Mouse (Mus musculus): ENCODE measurements at regions not wholly inside any gene's neighbourhood (a gene's known extent, or its start where the extent isn't known, plus 50 kb on each side); places are given as distances from the start of the nearest gene placed in this dataset.

DNA sequence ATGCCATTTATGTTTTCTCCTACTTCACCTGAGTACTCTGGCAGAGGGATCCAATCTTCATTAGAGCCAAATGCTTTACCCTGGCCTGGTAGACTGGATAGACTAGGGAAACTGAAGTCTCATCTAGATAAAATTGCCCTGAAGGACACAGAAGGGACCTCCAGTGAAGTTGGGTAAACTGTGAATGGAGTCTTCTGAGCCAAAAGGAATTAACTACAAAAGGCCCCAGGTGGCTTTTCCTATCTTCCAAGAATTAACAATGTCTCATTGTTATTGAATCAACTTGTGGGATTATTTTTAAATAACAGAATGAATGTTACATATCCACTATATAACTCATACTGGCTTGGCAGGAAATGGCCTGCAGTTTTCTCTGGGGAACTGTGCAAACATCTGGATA, 390.0 kb upstream of the Nr3c2 start:
- Histone ChIP-seq H3K9ac (ENCODE audit: low read depth, low read length) (no peak overlapping the region), H3K27ac (no peak overlapping the region), H3K4me2 (ENCODE audit: low read length) (no peak overlapping the region), H3K4me3 (replicated peaks; ENCODE audit: low read depth, low read length) (no peak overlapping the region), H3K4me1 (replicated peaks; ENCODE audit: insufficient read depth, low read length) (no peaks in the 10 kb centered on the region), H3K27me3 (ENCODE audit: insufficient read depth, low read length) (no peaks in the 10 kb centered on the region), H3K36me3 (ENCODE audit: insufficient read depth, low read length) (no peaks in the 10 kb centered on the region), H3K9me3 (replicated peaks; ENCODE audit: low read length) (no peaks in the 10 kb centered on the region)
- DNase-seq (ENCODE audit: low spot score) (no peak), ATAC-seq (replicated peaks; ENCODE audit: low FRiP score, low read depth) (no peak)
- TF ChIP-seq CTCF (IDR thresholded peaks at IDR 0.05; ENCODE audit: low read depth), result no peak

DNA sequence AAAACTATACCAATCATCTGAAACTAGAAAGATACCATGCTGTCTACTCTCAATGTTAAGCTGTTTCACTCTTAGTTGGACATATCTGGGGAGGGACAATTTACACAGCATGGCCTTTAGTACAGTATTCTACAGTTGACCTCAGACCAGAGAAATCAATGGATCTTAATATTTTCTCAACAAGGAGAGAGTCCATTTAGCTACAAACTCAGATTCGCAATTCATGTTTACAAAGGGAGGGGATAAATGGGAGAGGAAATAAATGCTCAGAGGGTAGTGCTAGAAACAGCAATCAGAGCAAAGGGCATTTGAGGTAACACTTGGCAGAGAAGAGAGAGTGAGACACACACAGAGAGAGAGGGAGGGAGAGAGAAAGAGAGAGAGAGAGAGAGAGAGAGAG, 385.1 kb upstream of the Nr3c2 start:
- Histone ChIP-seq H3K36me3 (ENCODE audit: insufficient read depth, low read length) (no peaks in the 10 kb centered on the region), H3K4me3 (replicated peaks; ENCODE audit: low read depth, low read length) (no peak overlapping the region), H3K4me2 (ENCODE audit: low read length) (no peak overlapping the region), H3K4me1 (replicated peaks; ENCODE audit: insufficient read depth, low read length) (no peaks in the 10 kb centered on the region), H3K9me3 (replicated peaks; ENCODE audit: low read length) (no peaks in the 10 kb centered on the region), H3K27me3 (ENCODE audit: insufficient read depth, low read length) (no peaks in the 10 kb centered on the region), H3K9ac (ENCODE audit: low read depth, low read length) (no peak overlapping the region), H3K27ac (no peak overlapping the region)
- ATAC-seq (replicated peaks; ENCODE audit: low FRiP score, low read depth), result no peak
- no peak for TF ChIP-seq CTCF (IDR thresholded peaks at IDR 0.05; ENCODE audit: low read depth)
- WGBS, result 70% methylated on average over 1 of the region's 1 CpGs
- DNase-seq (ENCODE audit: low spot score), result no peak

DNA sequence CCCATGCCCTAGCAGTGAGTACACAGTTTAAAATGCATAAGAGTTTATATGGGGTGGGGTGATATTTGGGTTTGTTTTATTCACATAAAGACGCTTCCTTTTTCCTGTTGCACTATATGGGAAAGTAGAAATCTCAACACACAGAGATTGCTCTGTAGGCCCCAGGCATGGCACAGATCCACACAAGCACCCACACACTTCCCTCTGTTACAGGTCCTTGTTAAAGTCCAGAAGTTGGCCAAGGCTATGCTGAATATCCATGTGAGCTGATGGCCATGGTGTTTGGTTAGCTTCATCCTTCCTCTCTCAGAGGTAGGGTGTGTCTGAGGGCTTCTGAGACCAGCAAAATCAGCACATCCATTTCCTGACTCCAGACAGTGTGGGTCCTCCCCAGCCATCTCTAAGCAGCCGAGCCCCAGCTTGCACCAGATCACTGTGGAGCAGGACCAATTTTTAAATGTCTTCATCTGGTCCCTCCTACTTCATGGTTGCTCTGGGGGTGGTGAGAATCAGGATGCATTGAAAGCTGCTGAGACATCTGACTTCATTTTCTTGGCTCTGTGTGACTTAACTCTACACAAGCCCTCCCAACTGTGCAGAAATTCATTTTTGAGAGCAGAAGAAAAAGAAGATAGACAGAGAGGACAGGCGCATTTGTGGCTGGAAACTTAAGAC, 360.3 kb upstream of the Nr3c2 start:
- no peaks in the 10 kb centered on the region for H3K27me3 ChIP-seq (ENCODE audit: insufficient read depth, low read length)
- no peak for TF ChIP-seq CTCF (IDR thresholded peaks at IDR 0.05; ENCODE audit: low read depth)
- no peak overlapping the region for H3K9ac ChIP-seq (ENCODE audit: low read depth, low read length)
- DNase-seq (ENCODE audit: low spot score) (no peak), ATAC-seq (replicated peaks; ENCODE audit: low FRiP score, low read depth) (no peak)
- no peaks in the 10 kb centered on the region for H3K36me3 ChIP-seq (ENCODE audit: insufficient read depth, low read length)
- H3K9me3 ChIP-seq (replicated peaks; ENCODE audit: low read length), result no peaks in the 10 kb centered on the region
- H3K4me1 ChIP-seq (replicated peaks; ENCODE audit: insufficient read depth, low read length), result no peaks in the 10 kb centered on the region
- WGBS, result 85% methylated on average over 3 of the region's 3 CpGs
- no peak overlapping the region for H3K4me2 ChIP-seq (ENCODE audit: low read length)
- H3K4me3 ChIP-seq (replicated peaks; ENCODE audit: low read depth, low read length), result no peak overlapping the region
- H3K27ac ChIP-seq, result no peak overlapping the region

DNA sequence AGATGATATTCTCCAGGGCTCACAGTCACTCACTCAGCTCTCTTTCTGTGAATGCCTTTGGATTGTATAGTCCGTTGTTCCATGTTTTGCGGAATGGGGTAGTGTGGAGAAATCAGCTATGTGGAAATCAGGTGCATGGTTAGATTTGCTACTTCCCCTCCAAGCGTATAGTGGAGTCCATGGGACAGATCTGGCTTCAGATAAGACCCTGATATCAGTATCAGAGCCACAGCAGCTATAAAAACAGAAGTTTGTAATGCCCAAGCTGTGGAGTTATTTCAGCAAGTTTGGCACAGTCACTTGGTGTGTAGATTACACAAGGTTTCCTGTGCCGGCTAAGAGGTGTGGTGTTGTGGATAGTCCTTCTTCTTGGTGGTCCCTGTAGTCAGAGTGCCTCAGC, 359.6 kb upstream of the Nr3c2 start:
- no peak for TF ChIP-seq CTCF (IDR thresholded peaks at IDR 0.05; ENCODE audit: low read depth)
- no peak overlapping the region for H3K4me2 ChIP-seq (ENCODE audit: low read length)
- no peaks in the 10 kb centered on the region for H3K27me3 ChIP-seq (ENCODE audit: insufficient read depth, low read length)
- DNase-seq (ENCODE audit: low spot score) (no peak), ATAC-seq (replicated peaks; ENCODE audit: low FRiP score, low read depth) (no peak)
- no peak overlapping the region for H3K9ac ChIP-seq (ENCODE audit: low read depth, low read length)
- 85% methylated on average over 4 of the region's 4 CpGs for WGBS
- no peak overlapping the region for H3K27ac ChIP-seq
- H3K4me1 ChIP-seq (replicated peaks; ENCODE audit: insufficient read depth, low read length), result no peaks in the 10 kb centered on the region
- H3K9me3 ChIP-seq (replicated peaks; ENCODE audit: low read length), result no peaks in the 10 kb centered on the region
- H3K4me3 ChIP-seq (replicated peaks; ENCODE audit: low read depth, low read length), result no peak overlapping the region
- H3K36me3 ChIP-seq (ENCODE audit: insufficient read depth, low read length), result no peaks in the 10 kb centered on the region

DNA sequence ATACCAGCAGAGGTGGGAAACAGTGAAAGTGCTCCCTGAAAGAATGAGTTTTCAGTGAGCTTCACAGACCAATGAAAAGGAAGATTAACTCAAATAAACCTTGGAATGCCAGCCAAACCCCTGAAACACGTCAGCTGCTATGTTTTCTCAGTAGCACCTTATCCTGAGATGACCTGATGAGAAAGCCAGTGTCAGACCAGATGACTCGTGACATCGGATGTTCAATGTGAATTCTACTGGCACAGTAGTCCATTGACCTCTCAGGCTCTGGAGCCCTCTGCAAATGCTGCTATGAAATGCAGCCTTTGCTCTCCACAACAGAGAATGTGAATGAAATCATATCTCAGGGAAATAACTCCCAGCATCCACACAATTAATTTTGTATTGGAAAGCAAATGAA, 358.6 kb upstream of the Nr3c2 start:
- no peaks in the 10 kb centered on the region for H3K9me3 ChIP-seq (replicated peaks; ENCODE audit: low read length)
- no peaks in the 10 kb centered on the region for H3K27me3 ChIP-seq (ENCODE audit: insufficient read depth, low read length)
- DNase-seq (ENCODE audit: low spot score), result no peak
- no peak overlapping the region for H3K27ac ChIP-seq
- WGBS, result 54% methylated on average over 3 of the region's 3 CpGs
- TF ChIP-seq CTCF (IDR thresholded peaks at IDR 0.05; ENCODE audit: low read depth), result no peak
- ATAC-seq (replicated peaks; ENCODE audit: low FRiP score, low read depth), result no peak
- no peak overlapping the region for H3K4me3 ChIP-seq (replicated peaks; ENCODE audit: low read depth, low read length)
- H3K4me2 ChIP-seq (ENCODE audit: low read length), result no peak overlapping the region
- no peaks in the 10 kb centered on the region for H3K36me3 ChIP-seq (ENCODE audit: insufficient read depth, low read length)
- no peak overlapping the region for H3K9ac ChIP-seq (ENCODE audit: low read depth, low read length)
- H3K4me1 ChIP-seq (replicated peaks; ENCODE audit: insufficient read depth, low read length), result no peaks in the 10 kb centered on the region

DNA sequence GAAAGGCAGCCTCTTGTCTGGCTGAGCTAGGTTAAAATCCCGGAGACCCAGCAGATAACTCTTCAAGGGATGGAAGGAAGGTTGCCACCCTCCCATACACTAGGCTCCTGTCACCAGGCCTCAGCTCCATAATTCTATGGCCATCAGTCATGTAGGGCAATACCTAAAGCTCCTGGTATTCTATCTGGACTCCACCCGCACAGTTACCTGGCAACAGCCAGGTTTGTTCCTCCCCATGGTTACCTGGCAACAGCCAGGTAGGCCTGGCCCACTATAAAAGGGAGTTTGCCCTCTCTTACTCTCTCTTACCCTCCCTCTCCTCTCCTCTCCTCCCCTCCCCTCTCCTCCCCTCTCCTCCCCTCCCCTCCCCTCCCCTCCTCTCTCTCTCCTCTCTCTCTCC, 347.6 kb upstream of the Nr3c2 start:
- no peak overlapping the region for H3K4me3 ChIP-seq (replicated peaks; ENCODE audit: low read depth, low read length)
- no peak overlapping the region for H3K9ac ChIP-seq (ENCODE audit: low read depth, low read length)
- no peaks in the 10 kb centered on the region for H3K36me3 ChIP-seq (ENCODE audit: insufficient read depth, low read length)
- no peak overlapping the region for H3K27ac ChIP-seq
- H3K4me1 ChIP-seq (replicated peaks; ENCODE audit: insufficient read depth, low read length), result no peaks in the 10 kb centered on the region
- TF ChIP-seq CTCF (IDR thresholded peaks at IDR 0.05; ENCODE audit: low read depth), result no peak
- no peaks in the 10 kb centered on the region for H3K27me3 ChIP-seq (ENCODE audit: insufficient read depth, low read length)
- no peaks in the 10 kb centered on the region for H3K9me3 ChIP-seq (replicated peaks; ENCODE audit: low read length)
- 89% methylated on average over 2 of the region's 2 CpGs for WGBS
- no peak overlapping the region for H3K4me2 ChIP-seq (ENCODE audit: low read length)
- DNase-seq (ENCODE audit: low spot score) (no peak), ATAC-seq (replicated peaks; ENCODE audit: low FRiP score, low read depth) (no peak)

DNA sequence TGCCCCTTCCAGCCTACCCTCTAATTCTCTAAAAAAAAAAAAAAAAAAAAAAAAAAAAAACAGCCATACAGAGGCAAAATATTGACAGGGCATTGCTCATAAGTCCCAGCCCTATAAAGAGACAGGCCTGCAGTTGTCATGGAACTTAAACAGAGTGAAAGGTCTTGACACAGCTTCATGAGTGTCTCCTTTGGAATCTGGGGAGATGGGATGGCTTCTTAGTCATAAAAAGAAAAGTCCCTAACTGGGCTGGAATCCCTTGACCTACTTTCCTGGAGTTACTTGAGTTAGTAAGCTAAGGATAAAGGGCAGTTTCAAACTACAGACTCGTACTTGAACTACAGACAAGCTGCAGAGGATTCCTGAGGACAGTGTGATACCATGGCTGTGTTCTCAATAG, 297.7 kb upstream of the Nr3c2 start:
- Histone ChIP-seq H3K4me3 (replicated peaks; ENCODE audit: low read depth, low read length) (no peak overlapping the region), H3K27ac (no peak overlapping the region), H3K9me3 (replicated peaks; ENCODE audit: low read length) (no peaks in the 10 kb centered on the region), H3K9ac (ENCODE audit: low read depth, low read length) (no peak overlapping the region), H3K36me3 (ENCODE audit: insufficient read depth, low read length) (no peaks in the 10 kb centered on the region), H3K27me3 (ENCODE audit: insufficient read depth, low read length) (no peaks in the 10 kb centered on the region), H3K4me2 (ENCODE audit: low read length) (no peak overlapping the region), H3K4me1 (replicated peaks; ENCODE audit: insufficient read depth, low read length) (no peaks in the 10 kb centered on the region)
- no peak for TF ChIP-seq CTCF (IDR thresholded peaks at IDR 0.05; ENCODE audit: low read depth)
- DNase-seq (ENCODE audit: low spot score) (no peak), ATAC-seq (replicated peaks; ENCODE audit: low FRiP score, low read depth) (no peak)
- 66% methylated on average over 1 of the region's 1 CpGs for WGBS

All from kidney, postnatal 0 days (tissue).